Mouse (Mus musculus) monocyte, adult 5-6 weeks (primary cell): Measurements from ENCODE around the gene Bud31. TPM values are rescaled to one million over a fixed set of nuclear protein-coding genes. Genes with fewer than 3 reads are reported as not detected.

Source experiments
- ATAC-seq: fragments of 153-309, 156-312 bp; replicated peaks from 2 replicates; pipeline ENCODE4 v1.8.0; 2017; ENCODE audit warnings: mild to moderate bottlenecking; ENCODE audit not compliant: low TSS enrichment, insufficient number of reproducible peaks, severe bottlenecking, poor library complexity, low FRiP score
- total RNA-seq: library from RNA; stranded (forward); fragments of 200-1000, 200-491, 200-594 nt; gene quantifications from 3 replicates; pipeline ENCODE4 v1.2.3, GENCODE M21; 2017

Bud31 gene
- total RNA-seq, 1 experiment from 2014 or later: 285 TPM

DNA sequence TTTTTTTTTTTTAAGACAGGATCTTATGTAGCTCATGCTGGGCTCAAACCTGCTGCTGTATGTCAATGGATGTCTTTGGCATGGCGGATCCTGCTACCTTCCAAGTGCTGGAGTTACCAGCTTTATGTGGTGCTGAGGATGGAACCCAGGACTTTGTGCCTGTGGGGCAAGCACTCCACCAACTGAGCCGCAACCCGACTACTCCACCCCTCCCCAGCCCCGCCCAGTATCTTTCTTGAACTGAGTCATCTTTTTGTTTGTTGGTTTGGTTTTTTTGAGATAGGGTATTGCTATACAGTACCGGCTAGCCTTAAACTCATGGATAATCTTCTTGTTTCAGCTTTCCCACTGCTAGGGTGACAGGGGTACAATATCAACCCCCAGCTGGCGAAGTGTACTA, 49.3 kb downstream of the Bud31 start:
- no peak for ATAC-seq

DNA sequence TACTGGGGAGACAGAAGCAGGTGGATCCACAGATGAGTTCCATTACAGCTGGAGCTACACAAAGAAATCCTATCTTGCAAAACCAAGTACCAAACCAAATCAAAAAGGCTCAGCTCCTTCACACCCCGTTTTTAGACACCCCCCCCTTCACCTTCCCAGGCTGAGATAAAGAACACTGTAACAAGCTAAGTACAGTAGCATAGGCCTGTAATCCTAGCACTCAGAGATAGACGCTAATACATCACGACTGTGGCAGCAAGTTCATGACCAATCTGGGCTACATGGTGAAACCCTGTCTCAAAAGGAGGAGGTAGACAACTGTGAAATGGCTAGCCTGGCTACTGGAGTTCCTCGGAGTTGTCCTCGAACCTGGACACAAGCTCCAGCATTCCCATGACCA, 50.2 kb downstream of the Bud31 start:
- no peak for ATAC-seq

DNA sequence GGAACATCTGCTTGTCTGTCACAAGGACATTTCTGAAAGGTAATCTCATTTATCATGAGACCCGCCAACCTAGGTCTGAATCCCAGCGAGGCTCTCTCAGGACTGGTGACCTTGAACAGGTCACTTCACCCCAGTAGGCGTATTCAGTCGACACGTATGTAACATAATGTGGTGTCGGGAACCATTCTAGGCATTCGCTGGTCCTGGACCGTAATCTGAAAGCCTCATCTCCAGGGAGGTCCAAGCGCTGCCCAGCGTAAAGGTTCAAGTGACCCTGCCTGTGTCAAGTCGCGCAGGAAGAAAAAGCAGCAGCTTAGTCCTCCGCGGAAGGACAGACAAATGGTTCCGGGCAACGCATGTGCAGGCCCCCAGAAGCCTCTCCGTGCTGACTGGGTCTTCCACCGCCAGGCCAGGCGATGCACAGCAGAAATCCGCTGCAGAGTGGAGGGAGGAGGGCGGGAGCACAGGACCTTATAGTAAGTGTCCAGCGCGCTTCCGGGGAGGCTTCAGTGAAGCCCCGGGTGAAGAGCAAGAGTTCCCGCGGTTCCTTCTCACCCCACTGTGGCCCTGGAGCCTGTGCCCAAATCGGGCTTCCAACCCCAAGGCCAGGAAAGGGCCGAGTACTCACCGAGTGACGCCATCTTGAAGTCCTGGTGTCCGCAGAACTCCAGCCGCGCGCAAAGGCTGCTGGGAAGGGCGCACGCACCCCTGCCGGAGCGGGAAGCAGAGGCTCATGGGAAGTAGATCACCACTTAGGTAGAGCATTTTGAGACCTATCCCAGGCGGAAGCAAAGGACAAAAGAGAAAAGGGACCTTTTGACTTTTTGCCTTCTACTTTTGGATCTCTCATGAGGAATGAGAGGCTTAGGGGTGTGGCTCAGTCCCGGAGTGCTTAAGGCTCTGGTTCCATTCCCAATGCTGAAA, 51.0 kb downstream of the Bud31 start:
- ATAC-seq: peak; percentile 97

DNA sequence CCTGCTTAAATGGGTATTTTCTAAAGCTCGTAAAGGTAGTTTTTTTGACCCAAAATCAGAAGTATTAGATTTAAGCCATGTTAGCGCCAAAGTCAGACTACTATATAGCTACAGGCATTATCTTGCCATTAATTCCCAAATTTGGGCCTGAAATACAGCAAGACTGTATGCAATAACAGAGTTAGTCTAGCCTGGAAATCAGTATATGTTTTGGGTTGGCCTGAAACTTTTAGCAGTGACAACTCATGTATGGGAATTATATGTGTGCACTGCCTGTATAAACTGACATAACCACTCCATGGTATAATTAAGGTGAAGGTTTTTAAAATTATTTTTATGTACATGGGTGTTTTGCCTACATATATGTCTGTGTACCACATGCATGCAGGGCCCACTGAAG, 51.8 kb downstream of the Bud31 start, which contains the start of gene Atp5j2:
TSS of gene Atp5j2 (minus strand) at position 101 of the 400 bp plus-strand sequence.
- no peak for ATAC-seq

Other genes with a start within 250 kb of the Bud31 start
- 11.8 to 23.2 TPM (median 17.6 TPM) in 3 replicates for gene Smurf1, start 174.5 kb upstream of the Bud31 start, total RNA-seq
- not detected in 3 replicates for gene Gm4871, start 107.6 kb upstream of the Bud31 start, total RNA-seq
- not detected in 3 replicates for gene 1700018F24Rik, start 97.4 kb upstream of the Bud31 start, total RNA-seq
- gene Arpc1a, start 56.5 kb upstream of the Bud31 start, total RNA-seq: 79.3 to 85.9 TPM (median 81.0 TPM) in 3 replicates
- not detected in 3 replicates for gene Kpna7, start 56.3 kb upstream of the Bud31 start, total RNA-seq
- gene Arpc1b, start 26.1 kb upstream of the Bud31 start, total RNA-seq: 406 to 524 TPM (median 463 TPM) in 3 replicates
- gene Pdap1, start 124 bp upstream of the Bud31 start, total RNA-seq: 93.1 to 106 TPM (median 95.5 TPM) in 3 replicates
- 14.4 to 20.3 TPM (median 16.1 TPM) in 3 replicates for gene Ptcd1, start 26.7 kb downstream of the Bud31 start, total RNA-seq
- gene Cpsf4, start 26.9 kb downstream of the Bud31 start, total RNA-seq: 24.9 to 38.9 TPM (median 31.3 TPM) in 3 replicates
- gene Atp5j2, start 51.7 kb downstream of the Bud31 start, total RNA-seq: 94.3 to 131 TPM (median 97.4 TPM) in 3 replicates
- 44.2 to 69.7 TPM (median 65.2 TPM) in 3 replicates for gene Zkscan14, start 61.5 kb downstream of the Bud31 start, total RNA-seq
- gene Zkscan5, start 64.2 kb downstream of the Bud31 start, total RNA-seq: 6.5 to 10.6 TPM (median 9.0 TPM) in 3 replicates
- 54.6 to 56.2 TPM (median 55.3 TPM) in 3 replicates for gene Zfp655, start 91.4 kb downstream of the Bud31 start, total RNA-seq
- gene Zscan25, start 140.1 kb downstream of the Bud31 start, total RNA-seq: 10.4 to 12.5 TPM (median 10.6 TPM) in 3 replicates
- not detected in 3 replicates for gene Cyp3a57, start 204.9 kb downstream of the Bud31 start, total RNA-seq